Mouse (Mus musculus): ENCODE results near the gene Rab11fip4. TPM values are rescaled to one million over a fixed set of nuclear protein-coding genes. Genes with fewer than 3 reads are reported as not detected.

Rab11fip4 gene
- polyA plus RNA-seq, 1 experiment from 2014 or later = 1.7 TPM

DNA sequence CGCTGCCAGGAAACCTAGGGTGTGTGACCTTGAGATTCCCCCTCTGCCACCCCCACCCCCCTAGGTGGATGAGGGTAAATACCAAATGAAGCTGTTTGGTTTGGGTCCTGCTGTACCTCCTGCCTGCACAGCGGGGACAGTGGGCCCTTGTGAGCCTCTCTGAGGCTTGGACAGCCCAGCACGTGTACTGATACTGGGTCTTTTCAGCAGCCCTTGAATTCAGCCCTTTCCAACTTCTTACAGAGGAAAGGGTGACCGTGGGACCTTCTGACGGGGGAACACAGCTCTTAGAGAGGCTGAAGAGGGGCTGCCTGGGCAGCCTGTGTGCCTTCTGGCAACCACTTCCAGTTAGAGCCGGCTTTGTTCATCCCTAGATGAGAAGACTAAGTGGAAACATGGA lies 85.0 kb downstream of the Rab11fip4 start:
- 75% methylated on average over 6 of the region's 6 CpGs for WGBS
- no peak overlapping the region for H3K27ac ChIP-seq (ENCODE audit: low read depth, low read length)
- H3K36me3 ChIP-seq (ENCODE audit: control insufficient read depth, insufficient read depth) = no peaks in the 10 kb centered on the region
- no peaks in the 10 kb centered on the region for H3K9me3 ChIP-seq (ENCODE audit: control insufficient read depth)
- no peak overlapping the region for H3K4me3 ChIP-seq (ENCODE audit: low read depth, low read length)
- H3K4me1 ChIP-seq (replicated peaks; ENCODE audit: control insufficient read depth, insufficient read depth, low read length) = 0 out of 2 replicates have a peak, but pooled peaks cover 5% of the 10 kb centered on the region
- no peaks in the 10 kb centered on the region for H3K27me3 ChIP-seq (replicated peaks; ENCODE audit: control insufficient read depth, insufficient read depth, low read length)
- no peak overlapping the region for H3K9ac ChIP-seq (ENCODE audit: low read depth, low read length)
- no peak for TF ChIP-seq CTCF (IDR thresholded peaks at IDR 0.05; ENCODE audit: low read depth)
- no peak overlapping the region for H3K4me2 ChIP-seq (replicated peaks; ENCODE audit: low read depth)
- ATAC-seq = no peak

DNA sequence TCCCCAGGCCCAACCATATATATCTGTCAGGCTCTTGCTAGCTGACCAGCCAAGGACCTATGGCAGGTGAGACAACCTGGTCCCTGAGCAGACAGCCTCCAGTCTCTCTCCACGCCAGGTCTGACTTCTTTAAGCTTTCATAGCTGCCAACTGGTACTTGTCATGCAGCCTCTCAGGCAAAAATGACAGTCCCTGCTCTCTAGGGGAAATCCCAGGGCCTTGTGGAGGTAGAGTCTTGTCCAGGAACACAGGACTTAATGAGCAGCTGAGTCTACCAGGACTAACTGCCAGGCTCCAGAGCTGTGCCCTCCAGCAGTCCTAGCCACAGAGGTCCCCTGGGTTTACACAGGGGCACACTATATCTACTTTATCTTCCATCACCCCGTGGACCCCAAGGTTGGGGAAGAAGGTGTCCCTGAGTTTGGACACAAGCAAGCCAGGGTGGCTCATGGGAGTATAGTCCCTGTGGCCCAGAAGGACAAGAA lies 85.5 kb downstream of the Rab11fip4 start:
- Histone ChIP-seq H3K9me3 (ENCODE audit: control insufficient read depth) (no peaks in the 10 kb centered on the region), H3K36me3 (ENCODE audit: control insufficient read depth, insufficient read depth) (no peaks in the 10 kb centered on the region), H3K4me2 (replicated peaks; ENCODE audit: low read depth) (no peak overlapping the region), H3K27ac (ENCODE audit: low read depth, low read length) (no peak overlapping the region), H3K9ac (ENCODE audit: low read depth, low read length) (no peak overlapping the region), H3K27me3 (replicated peaks; ENCODE audit: control insufficient read depth, insufficient read depth, low read length) (no peaks in the 10 kb centered on the region), H3K4me3 (ENCODE audit: low read depth, low read length) (no peak overlapping the region), H3K4me1 (replicated peaks; ENCODE audit: control insufficient read depth, insufficient read depth, low read length) (0 out of 2 replicates have a peak, but pooled peaks cover 5% of the 10 kb centered on the region)
- no peak for TF ChIP-seq CTCF (IDR thresholded peaks at IDR 0.05; ENCODE audit: low read depth)
- WGBS = 80% methylated on average over 2 of the region's 2 CpGs
- ATAC-seq = no peak

DNA sequence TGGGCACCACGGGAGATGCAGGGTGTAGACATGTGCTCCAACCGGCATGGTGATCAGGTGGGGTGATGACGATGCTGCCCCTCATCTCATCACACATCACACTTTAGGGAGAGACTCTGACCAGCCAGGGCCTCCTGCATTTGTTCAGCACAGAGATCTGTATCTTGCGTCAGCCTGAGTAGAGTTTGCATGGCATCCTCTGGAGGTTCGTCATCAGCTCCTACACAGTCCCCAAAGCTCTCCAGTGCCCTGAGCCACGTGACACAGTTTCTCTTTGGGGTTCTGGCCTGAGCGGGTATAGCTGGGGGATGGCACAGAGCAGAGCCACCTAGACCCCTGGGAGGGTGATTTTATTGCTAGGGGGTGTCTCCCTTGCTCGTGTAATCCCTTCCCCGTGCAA lies 86.4 kb downstream of the Rab11fip4 start:
- ATAC-seq = no peak
- no peaks in the 10 kb centered on the region for H3K27me3 ChIP-seq (replicated peaks; ENCODE audit: control insufficient read depth, insufficient read depth, low read length)
- no peak for TF ChIP-seq CTCF (IDR thresholded peaks at IDR 0.05; ENCODE audit: low read depth)

DNA sequence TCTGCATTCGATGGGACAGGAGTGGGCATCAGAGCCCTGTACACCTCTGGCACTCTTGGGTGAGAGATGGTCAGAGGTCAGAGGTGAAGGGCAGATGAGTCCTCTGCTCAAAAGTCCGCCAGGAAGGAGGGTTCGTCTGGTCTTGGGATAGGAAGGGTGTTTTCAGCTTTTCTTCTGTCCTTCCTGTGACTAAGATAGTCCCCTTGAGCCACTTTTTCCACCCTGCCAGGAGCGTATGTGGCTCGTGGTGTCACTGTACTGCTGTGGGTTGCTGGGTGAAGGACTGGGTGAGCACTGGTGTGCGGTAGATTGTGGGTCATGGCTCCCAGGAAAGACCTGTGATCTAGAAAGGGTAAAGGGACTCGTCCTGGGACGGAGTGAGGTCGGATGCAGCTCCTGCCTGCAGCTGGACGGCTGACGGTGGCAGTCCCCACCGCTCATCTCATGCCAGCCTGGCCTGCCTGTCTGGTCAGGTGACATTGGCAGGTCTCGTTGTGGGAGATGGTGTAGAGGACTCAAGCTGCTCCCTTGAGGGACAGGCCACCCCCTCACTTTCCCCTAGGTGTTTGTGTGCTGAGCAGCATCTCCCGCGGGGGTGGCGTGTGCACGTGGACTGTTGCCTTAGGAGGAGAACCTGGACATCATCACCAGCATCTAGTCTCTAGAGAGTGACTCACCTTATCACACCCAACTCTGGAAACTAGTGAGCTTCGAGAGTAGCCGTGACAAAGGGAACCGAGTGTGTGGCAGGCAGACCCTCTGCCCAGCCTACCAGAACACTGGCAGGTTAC lies 87.5 kb downstream of the Rab11fip4 start:
- Histone ChIP-seq H3K9ac (ENCODE audit: low read depth, low read length) (no peak overlapping the region), H3K4me3 (ENCODE audit: low read depth, low read length) (no peak overlapping the region), H3K27me3 (replicated peaks; ENCODE audit: control insufficient read depth, insufficient read depth, low read length) (no peaks in the 10 kb centered on the region), H3K9me3 (ENCODE audit: control insufficient read depth) (no peaks in the 10 kb centered on the region), H3K4me1 (replicated peaks; ENCODE audit: control insufficient read depth, insufficient read depth, low read length) (0 out of 2 replicates have a peak, but pooled peaks cover 2% of the 10 kb centered on the region), H3K4me2 (replicated peaks; ENCODE audit: low read depth) (no peak overlapping the region), H3K27ac (ENCODE audit: low read depth, low read length) (no peak overlapping the region), H3K36me3 (ENCODE audit: control insufficient read depth, insufficient read depth) (no peaks in the 10 kb centered on the region)
- no peak for TF ChIP-seq CTCF (IDR thresholded peaks at IDR 0.05; ENCODE audit: low read depth)
- 85% methylated on average over 20 of the region's 20 CpGs for WGBS
- ATAC-seq = no peak

More for the DNA sequence above, 86.4 kb downstream of the Rab11fip4 start:
- 81% methylated on average over 9 of the region's 9 CpGs for WGBS
- H3K27ac ChIP-seq (ENCODE audit: low read depth, low read length) = no peak overlapping the region
- H3K4me1 ChIP-seq (replicated peaks; ENCODE audit: control insufficient read depth, insufficient read depth, low read length) = 0 out of 2 replicates have a peak, but pooled peaks cover 5% of the 10 kb centered on the region
- H3K9ac ChIP-seq (ENCODE audit: low read depth, low read length) = no peak overlapping the region
- no peak overlapping the region for H3K4me2 ChIP-seq (replicated peaks; ENCODE audit: low read depth)
- no peaks in the 10 kb centered on the region for H3K9me3 ChIP-seq (ENCODE audit: control insufficient read depth)
- H3K4me3 ChIP-seq (ENCODE audit: low read depth, low read length) = no peak overlapping the region
- no peaks in the 10 kb centered on the region for H3K36me3 ChIP-seq (ENCODE audit: control insufficient read depth, insufficient read depth)

- H3K27ac ChIP-seq (ENCODE audit: low read depth, low read length) = no peak overlapping the region
- H3K4me1 ChIP-seq (replicated peaks; ENCODE audit: control insufficient read depth, insufficient read depth, low read length) = no peaks in the 10 kb centered on the region
- H3K4me3 ChIP-seq (ENCODE audit: low read depth, low read length) = no peak overlapping the region
- 75% methylated on average over 5 of the region's 5 CpGs for WGBS
- no peaks in the 10 kb centered on the region for H3K36me3 ChIP-seq (ENCODE audit: control insufficient read depth, insufficient read depth)
- H3K9ac ChIP-seq (ENCODE audit: low read depth, low read length) = no peak overlapping the region
- no peak overlapping the region for H3K4me2 ChIP-seq (replicated peaks; ENCODE audit: low read depth)
- H3K9me3 ChIP-seq (ENCODE audit: control insufficient read depth) = no peaks in the 10 kb centered on the region
- TF ChIP-seq CTCF (IDR thresholded peaks at IDR 0.05; ENCODE audit: low read depth) = no peak
- no peaks in the 10 kb centered on the region for H3K27me3 ChIP-seq (replicated peaks; ENCODE audit: control insufficient read depth, insufficient read depth, low read length)
- ATAC-seq = no peak
Observed at GRCm38 (mm10) chr11:79679929-79680328, 88.9 kb downstream of the Rab11fip4 start.

DNA sequence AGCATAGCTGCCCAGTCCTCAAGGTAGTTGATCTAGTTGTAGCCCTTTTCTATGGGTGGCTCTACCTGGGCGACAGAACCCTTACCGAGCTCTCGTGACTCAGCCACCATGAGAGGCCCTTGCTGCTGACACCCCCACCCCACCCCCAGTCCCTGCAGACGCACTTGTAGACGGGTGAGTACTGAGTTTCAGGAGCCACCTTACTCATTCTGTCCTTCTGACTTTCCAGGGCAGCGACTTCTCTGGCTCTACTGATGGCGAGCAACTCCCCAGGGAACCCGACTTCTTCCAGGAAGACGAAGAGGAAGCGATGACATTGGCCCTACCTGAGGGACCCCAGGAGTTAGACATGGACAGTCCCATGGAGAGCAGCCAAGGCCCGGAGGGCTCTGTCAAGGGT lies 89.5 kb downstream of the Rab11fip4 start:
- Histone ChIP-seq H3K9me3 (ENCODE audit: control insufficient read depth) (no peaks in the 10 kb centered on the region), H3K4me1 (replicated peaks; ENCODE audit: control insufficient read depth, insufficient read depth, low read length) (no peaks in the 10 kb centered on the region), H3K4me3 (ENCODE audit: low read depth, low read length) (no peak overlapping the region), H3K27me3 (replicated peaks; ENCODE audit: control insufficient read depth, insufficient read depth, low read length) (no peaks in the 10 kb centered on the region), H3K9ac (ENCODE audit: low read depth, low read length) (no peak overlapping the region), H3K4me2 (replicated peaks; ENCODE audit: low read depth) (no peak overlapping the region), H3K36me3 (ENCODE audit: control insufficient read depth, insufficient read depth) (no peaks in the 10 kb centered on the region), H3K27ac (ENCODE audit: low read depth, low read length) (no peak overlapping the region)
- 91% methylated on average over 11 of the region's 11 CpGs for WGBS
- no peak for TF ChIP-seq CTCF (IDR thresholded peaks at IDR 0.05; ENCODE audit: low read depth)
- no peak for ATAC-seq
